Mouse (Mus musculus): ENCODE measurements around the gene Taf12. TPM values are rescaled to one million over a fixed set of nuclear protein-coding genes. Genes with fewer than 3 reads are reported as not detected.
"Not testable (repeated sequence)": the region's sequence is repeated elsewhere in the genome, so short reads cannot be mapped to it uniquely, and the experiment has no call there.

Gene Taf12
- polyA plus RNA-seq, 1 experiment from 2014 or later = 71.0 TPM

GRCm38 (mm10) chr4:132291056-132291455 lies 16.9 kb downstream of the Taf12 start:
- Histone ChIP-seq H3K4me3 (no peak overlapping the region), H3K27ac (no peak overlapping the region), H3K9me3 (peaks cover 5% of the 10 kb centered on the region; the same call in 1 of the 2 replicates), H3K27me3 (ENCODE audit: poor library complexity, severe bottlenecking) (no peaks in the 10 kb centered on the region), H3K36me3 (replicated peaks) (peaks cover 72% of the 10 kb centered on the region), H3K4me1 (no peaks in the 10 kb centered on the region)
- no peak for DNase-seq (ENCODE audit: extremely low spot score, low spot score)
- 96% methylated on average over 4 of the region's 4 CpGs for WGBS

- no peaks in the 10 kb centered on the region for H3K4me1 ChIP-seq
- H3K4me3 ChIP-seq = no peak overlapping the region
- no peak overlapping the region for H3K27ac ChIP-seq
- no peak for DNase-seq (ENCODE audit: extremely low spot score, low spot score)
- peaks cover 5% of the 10 kb centered on the region; the same call in 1 of the 2 replicates for H3K9me3 ChIP-seq
- H3K27me3 ChIP-seq (ENCODE audit: poor library complexity, severe bottlenecking) = no peaks in the 10 kb centered on the region
- peaks cover 65% of the 10 kb centered on the region for H3K36me3 ChIP-seq (replicated peaks)
- 85% methylated on average over 12 of the region's 12 CpGs for WGBS
Observed at GRCm38 (mm10) chr4:132291624-132292335, 17.6 kb downstream of the Taf12 start.

GRCm38 (mm10) chr4:132292988-132293387 lies 18.8 kb downstream of the Taf12 start:
- no peak for DNase-seq (ENCODE audit: extremely low spot score, low spot score)
- 37% methylated on average over 4 of the region's 4 CpGs for WGBS
- Histone ChIP-seq H3K9me3 (peaks cover 5% of the 10 kb centered on the region; the same call in 1 of the 2 replicates), H3K27ac (no peak overlapping the region), H3K27me3 (ENCODE audit: poor library complexity, severe bottlenecking) (no peaks in the 10 kb centered on the region), H3K4me1 (no peaks in the 10 kb centered on the region), H3K4me3 (no peak overlapping the region), H3K36me3 (replicated peaks) (peaks cover 58% of the 10 kb centered on the region)

GRCm38 (mm10) chr4:132293682-132294240 lies 19.6 kb downstream of the Taf12 start:
- 84% methylated on average over 7 of the region's 7 CpGs for WGBS
- Histone ChIP-seq H3K4me1 (no peaks in the 10 kb centered on the region), H3K4me3 (no peak overlapping the region), H3K27me3 (ENCODE audit: poor library complexity, severe bottlenecking) (no peaks in the 10 kb centered on the region), H3K36me3 (replicated peaks) (peaks cover 58% of the 10 kb centered on the region), H3K9me3 (peaks cover 5% of the 10 kb centered on the region; the same call in 1 of the 2 replicates), H3K27ac (no peak overlapping the region)
- no peak for DNase-seq (ENCODE audit: extremely low spot score, low spot score)

GRCm38 (mm10) chr4:132295696-132296390 lies 21.7 kb downstream of the Taf12 start:
- peaks cover 5% of the 10 kb centered on the region; the same call in 1 of the 2 replicates for H3K9me3 ChIP-seq
- DNase-seq (ENCODE audit: extremely low spot score, low spot score) = no peak
- no peak overlapping the region for H3K27ac ChIP-seq
- no peak overlapping the region for H3K4me3 ChIP-seq
- H3K27me3 ChIP-seq (ENCODE audit: poor library complexity, severe bottlenecking) = no peaks in the 10 kb centered on the region
- H3K4me1 ChIP-seq = no peaks in the 10 kb centered on the region; the same call in 1 of the 2 replicates
- 48% methylated on average over 8 of the region's 8 CpGs for WGBS
- peaks cover 41% of the 10 kb centered on the region for H3K36me3 ChIP-seq (replicated peaks)

- no peak for DNase-seq (ENCODE audit: extremely low spot score, low spot score)
- 0 out of 2 replicates have a peak, but pooled peaks cover 1% of the 10 kb centered on the region for H3K36me3 ChIP-seq (replicated peaks)
- no peak overlapping the region for H3K4me3 ChIP-seq
- 91% methylated on average over 1 of the region's 1 CpGs for WGBS
- peaks cover 15% of the 10 kb centered on the region for H3K4me1 ChIP-seq
- no peak overlapping the region for H3K27ac ChIP-seq
- H3K9me3 ChIP-seq = no peaks in the 10 kb centered on the region
- H3K27me3 ChIP-seq (ENCODE audit: poor library complexity, severe bottlenecking) = peaks cover 4% of the 10 kb centered on the region; the same call in 1 of the 2 replicates
Observed at GRCm38 (mm10) chr4:132299849-132300248, 25.7 kb downstream of the Taf12 start.

GRCm38 (mm10) chr4:132301486-132301885 lies 27.3 kb downstream of the Taf12 start:
- Histone ChIP-seq H3K27me3 (ENCODE audit: poor library complexity, severe bottlenecking) (peaks cover 4% of the 10 kb centered on the region; the same call in 1 of the 2 replicates), H3K27ac (no peak overlapping the region), H3K9me3 (no peaks in the 10 kb centered on the region), H3K4me1 (peaks cover 15% of the 10 kb centered on the region), H3K4me3 (no peak overlapping the region), H3K36me3 (replicated peaks) (no peaks in the 10 kb centered on the region)
- DNase-seq (ENCODE audit: extremely low spot score, low spot score) = no peak
- 89% methylated on average over 6 of the region's 6 CpGs for WGBS

- H3K4me3 ChIP-seq = peak overlapping the region; percentile 58
- DNase-seq (ENCODE audit: extremely low spot score, low spot score) = no peak
- peaks cover 15% of the 10 kb centered on the region for H3K4me1 ChIP-seq
- 69% methylated on average over 16 of the region's 16 CpGs for WGBS
- peaks cover 4% of the 10 kb centered on the region; the same call in 1 of the 2 replicates for H3K27me3 ChIP-seq (ENCODE audit: poor library complexity, severe bottlenecking)
- H3K36me3 ChIP-seq (replicated peaks) = no peaks in the 10 kb centered on the region
- H3K9me3 ChIP-seq = no peaks in the 10 kb centered on the region
- peak overlapping the region; percentile 68 for H3K27ac ChIP-seq
Observed at GRCm38 (mm10) chr4:132301965-132302938, 28.1 kb downstream of the Taf12 start.

GRCm38 (mm10) chr4:132302939-132303479 lies 28.8 kb downstream of the Taf12 start, which contains the start of gene Rab42:
TSS of gene Rab42 (minus strand) at chr4:132303385.
- H3K36me3 ChIP-seq (replicated peaks) = no peaks in the 10 kb centered on the region
- H3K27ac ChIP-seq = peak within 1 kb of the TSS; percentile 68
- H3K27me3 ChIP-seq (ENCODE audit: poor library complexity, severe bottlenecking) = peaks cover 4% of the 10 kb centered on the region; the same call in 1 of the 2 replicates
- peak; percentile 67 for DNase-seq (ENCODE audit: extremely low spot score, low spot score)
- peaks cover 15% of the 10 kb centered on the region for H3K4me1 ChIP-seq
- 2% methylated on average over 31 of the region's 31 CpGs for WGBS
- H3K4me3 ChIP-seq = peak within 1 kb of the TSS; percentile 58
- no peaks in the 10 kb centered on the region for H3K9me3 ChIP-seq

- not testable (repeated sequence) for DNase-seq (ENCODE audit: extremely low spot score, low spot score); H3K27ac ChIP-seq; H3K27me3 ChIP-seq (ENCODE audit: poor library complexity, severe bottlenecking); H3K36me3 ChIP-seq (replicated peaks); H3K9me3 ChIP-seq
- Histone ChIP-seq H3K4me3 (peak overlapping the region; percentile 58), H3K4me1 (peaks cover 15% of the 10 kb centered on the region)
- WGBS = 49% methylated on average over 6 of the region's 6 CpGs
Observed at GRCm38 (mm10) chr4:132303484-132303883, 29.3 kb downstream of the Taf12 start.

- peaks cover 26% of the 10 kb centered on the region for H3K4me1 ChIP-seq
- no peak for DNase-seq (ENCODE audit: extremely low spot score, low spot score)
- H3K4me3 ChIP-seq = no peak overlapping the region
- H3K27ac ChIP-seq = no peak overlapping the region
- H3K36me3 ChIP-seq (replicated peaks) = peaks cover 12% of the 10 kb centered on the region
- 87% methylated on average over 8 of the region's 8 CpGs for WGBS
- no peaks in the 10 kb centered on the region for H3K9me3 ChIP-seq
- H3K27me3 ChIP-seq (ENCODE audit: poor library complexity, severe bottlenecking) = peaks cover 4% of the 10 kb centered on the region; the same call in 1 of the 2 replicates
Observed at GRCm38 (mm10) chr4:132305276-132305675, 31.1 kb downstream of the Taf12 start.
